Mouse (Mus musculus) limb, embryonic 15.5 days (tissue): ENCODE data around the gene Extl2. TPM values are rescaled to one million over a fixed set of nuclear protein-coding genes. Genes with fewer than 3 reads are reported as not detected.

ENCODE experiments used
- ATAC-seq: fragments of 200-750 bp; cut with Nextera tagmentation; 2 replicates; pipeline ENCODE4 v1.8.0; 2017; ENCODE audit warnings: low read depth, moderate TSS enrichment; ENCODE audit not compliant: insufficient number of reproducible peaks, low FRiP score, low TSS enrichment
- H3K27ac ChIP-seq: fragments of 300-500 bp; sonication (generic); 2 replicates; pipeline ENCODE4 v1.5.1; 2015; ENCODE audit warnings: moderate library complexity, mild to moderate bottlenecking, inconsistent platforms
- H3K27me3 ChIP-seq: fragments of 300-500 bp; sonication (generic); 2 replicates; pipeline ENCODE4 v1.6.1; 2015; ENCODE audit warnings: inconsistent platforms
- H3K36me3 ChIP-seq: fragments of 300-500 bp; sonication (generic); 2 replicates; pipeline ENCODE4 v1.6.1; 2015; ENCODE audit warnings: inconsistent platforms
- H3K4me1 ChIP-seq: fragments of 300-500 bp; sonication (generic); 2 replicates; pipeline ENCODE4 v1.6.1; 2015; ENCODE audit warnings: inconsistent platforms
- H3K4me2 ChIP-seq: fragments of 300-500 bp; sonication (generic); 2 replicates; pipeline ENCODE4 v1.6.1; 2015; ENCODE audit warnings: mild to moderate bottlenecking, inconsistent platforms
- H3K4me3 ChIP-seq: fragments of 300-500 bp; sonication (generic); 2 replicates; pipeline ENCODE4 v1.5.1; 2015; ENCODE audit warnings: mild to moderate bottlenecking, inconsistent platforms
- H3K9ac ChIP-seq: fragments of 300-500 bp; sonication (generic); 2 replicates; pipeline ENCODE4 v1.6.1; 2015; ENCODE audit warnings: inconsistent platforms
- H3K9me3 ChIP-seq: fragments of 300-500 bp; sonication (generic); 2 replicates; pipeline ENCODE4 v1.6.1; 2016; ENCODE audit warnings: inconsistent platforms
- WGBS: fragments of 180-500 bp; shearing (Covaris S2); methylation state at CpG from one replicate; pipeline ENCODE4 v1.1.7; 2015; 5-methylcytosine and 5-hydroxymethylcytosine counted together
- polyA plus RNA-seq: library from polyadenylated mRNA; unstranded; fragments of >200 nt; fragmentation: Nextera tagmentation; extraction: Ambion mirVana; gene quantifications from 2 replicates; pipeline ENCODE4 v1.2.1, GENCODE M21; 2015

Gene Extl2
- 17.8 and 22.5 TPM in 2 replicates for polyA plus RNA-seq

DNA sequence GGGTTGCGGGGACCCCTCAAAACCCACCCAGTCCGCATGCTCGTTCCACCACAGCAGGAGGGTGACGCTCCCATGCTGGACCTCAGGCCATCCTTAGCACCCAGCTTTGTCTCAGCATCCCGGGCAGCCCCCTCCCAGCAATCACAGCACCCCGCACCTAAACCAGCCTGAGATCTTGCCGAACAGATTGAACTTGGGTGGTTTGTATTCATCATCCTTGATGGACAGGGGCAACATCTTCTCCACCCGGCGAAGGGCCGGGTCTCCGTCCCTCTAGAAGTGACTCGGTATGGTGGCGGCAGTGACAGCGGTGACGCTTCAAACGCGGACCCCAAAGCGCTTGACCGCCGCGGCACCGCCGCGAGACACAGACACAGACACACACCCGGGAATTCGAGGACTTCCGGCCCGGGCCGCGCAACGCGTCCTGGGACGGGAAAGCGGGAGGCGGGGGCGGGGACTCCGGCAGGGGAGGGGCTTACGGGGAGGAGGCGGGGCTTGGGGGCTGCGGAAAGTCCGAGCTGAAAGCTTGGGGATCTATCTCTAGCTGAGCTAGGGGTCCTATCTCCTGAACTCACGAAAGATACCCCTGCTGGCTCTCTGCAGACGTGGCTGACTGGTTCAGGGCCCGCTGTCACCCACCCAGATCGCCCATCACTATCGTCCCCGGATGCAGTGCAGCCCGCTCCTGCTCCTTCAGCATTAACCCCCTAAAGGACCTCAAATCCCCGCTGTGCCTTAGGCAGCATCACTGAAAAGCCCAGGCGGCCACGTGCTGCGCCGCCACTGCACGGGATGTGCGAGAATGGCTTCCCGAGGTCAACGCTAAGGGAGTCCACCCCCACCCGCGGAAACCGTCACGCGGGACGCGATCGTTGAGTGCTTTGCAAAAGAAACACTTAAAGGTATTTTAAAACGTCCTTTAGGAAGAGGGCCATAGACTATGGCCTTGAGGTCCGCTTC, at the start of gene Extl2, which contains the start of gene Slc30a7:
TSS of gene Extl2 (plus strand) at position 485 of the 963 bp plus-strand sequence.
TSS of gene Slc30a7 (minus strand) at position 429 of the 963 bp plus-strand sequence.
- under 1% methylated on average over 67 of the region's 67 CpGs for WGBS
- Histone ChIP-seq H3K27ac (peak within 1 kb of the TSS; percentile 82), H3K4me1 (peaks cover 17% of the 10 kb centered on the region), H3K36me3 (peaks cover 5% of the 10 kb centered on the region; the same call in 1 of the 2 replicates), H3K27me3 (no peaks in the 10 kb centered on the region), H3K4me3 (peak within 1 kb of the TSS; percentile 88), H3K9me3 (no peaks in the 10 kb centered on the region), H3K4me2 (peak within 1 kb of the TSS; percentile 72), H3K9ac (peak within 1 kb of the TSS; percentile 89)
- ATAC-seq, result peak; percentile 87

DNA sequence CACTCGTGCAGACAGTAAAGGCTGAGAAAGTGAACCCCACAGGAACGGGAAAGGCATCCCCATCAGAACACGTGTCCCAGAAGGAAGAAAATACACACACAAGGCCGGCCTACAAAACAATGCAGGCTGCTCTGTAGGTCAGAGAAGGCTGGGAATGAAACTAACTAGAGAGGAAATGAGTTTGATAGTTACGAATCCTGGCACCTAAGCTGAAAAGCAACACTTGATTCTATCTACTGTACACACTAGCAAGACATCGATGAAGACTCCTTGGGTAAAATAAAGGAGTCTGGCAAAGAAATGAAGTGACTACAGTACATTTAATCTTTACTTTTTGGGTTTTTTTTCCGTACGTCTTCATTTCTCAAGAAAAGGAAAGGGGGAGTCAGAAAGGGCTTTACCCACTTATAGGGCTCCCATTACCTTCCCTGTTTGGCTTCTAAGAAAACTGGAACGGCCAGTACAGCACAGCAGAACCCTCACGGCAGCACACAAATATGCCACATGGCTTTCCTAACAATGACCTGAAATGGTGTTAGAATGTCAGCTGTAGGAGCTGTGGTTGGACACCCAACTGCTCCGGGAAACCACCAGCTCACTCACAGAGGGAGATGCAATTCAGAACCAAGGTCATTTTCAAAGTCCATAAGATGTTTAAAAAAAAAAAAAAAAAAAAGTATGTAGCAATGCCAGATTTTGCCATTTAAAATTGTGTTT, 45.8 kb upstream of the Extl2 start:
- peak overlapping the region; percentile 76 for H3K27ac ChIP-seq
- H3K4me2 ChIP-seq, result no peak overlapping the region
- H3K36me3 ChIP-seq, result peaks cover 11% of the 10 kb centered on the region
- no peak overlapping the region for H3K4me3 ChIP-seq
- no peak overlapping the region for H3K9ac ChIP-seq
- H3K4me1 ChIP-seq, result peaks cover 6% of the 10 kb centered on the region; the same call in 1 of the 2 replicates
- no peaks in the 10 kb centered on the region for H3K9me3 ChIP-seq
- peak; percentile 37; the same call in 1 of the 2 replicates for ATAC-seq
- no peaks in the 10 kb centered on the region for H3K27me3 ChIP-seq
- 58% methylated on average over 11 of the region's 11 CpGs for WGBS

DNA sequence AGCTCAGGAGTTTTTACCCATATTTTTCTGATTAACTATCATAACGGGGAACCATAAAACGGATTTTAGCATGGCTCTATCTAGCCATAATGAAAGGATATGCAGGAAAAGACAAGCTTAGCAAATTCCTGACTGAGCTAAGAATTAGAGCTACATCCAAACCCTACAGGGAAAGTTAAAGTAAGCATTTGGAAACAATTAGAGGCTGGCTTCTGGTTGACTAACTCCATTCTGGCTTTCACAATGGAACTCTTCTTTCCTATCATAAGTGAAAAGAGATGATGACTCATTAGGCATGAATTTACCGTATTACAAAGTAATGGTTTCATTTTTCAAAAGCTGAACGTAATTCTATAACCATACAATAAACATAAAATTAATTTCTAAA, 45.2 kb upstream of the Extl2 start:
- 31% methylated on average over 4 of the region's 4 CpGs for WGBS
- H3K27me3 ChIP-seq, result no peaks in the 10 kb centered on the region
- no peaks in the 10 kb centered on the region for H3K9me3 ChIP-seq
- peaks cover 6% of the 10 kb centered on the region; the same call in 1 of the 2 replicates for H3K4me1 ChIP-seq
- H3K36me3 ChIP-seq, result peaks cover 10% of the 10 kb centered on the region
- H3K4me2 ChIP-seq, result no peak overlapping the region
- H3K27ac ChIP-seq, result peak overlapping the region; percentile 76
- peak; percentile 78; the same call in 1 of the 2 replicates for ATAC-seq
- H3K9ac ChIP-seq, result no peak overlapping the region
- H3K4me3 ChIP-seq, result no peak overlapping the region

DNA sequence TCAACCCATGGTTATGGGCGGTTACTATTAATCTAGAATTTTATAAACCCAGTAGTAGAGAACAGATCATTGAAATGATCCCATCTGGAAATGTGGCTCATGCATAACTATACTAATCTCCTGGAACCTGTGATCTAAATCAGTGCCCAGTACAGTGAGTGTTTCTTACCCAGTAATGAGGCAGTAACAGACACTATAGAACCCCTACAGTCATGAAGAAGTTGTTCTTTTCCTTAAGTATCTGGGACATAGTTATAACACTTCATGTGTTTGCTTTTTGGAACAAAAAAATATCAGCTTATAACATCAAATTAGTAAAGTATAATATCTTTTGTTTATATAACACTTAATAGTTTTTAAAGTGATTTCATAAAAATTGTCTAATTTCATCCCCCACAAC, 43.7 kb upstream of the Extl2 start:
- H3K27me3 ChIP-seq, result no peaks in the 10 kb centered on the region
- peaks cover 6% of the 10 kb centered on the region; the same call in 1 of the 2 replicates for H3K4me1 ChIP-seq
- H3K27ac ChIP-seq, result no peak overlapping the region
- no peaks in the 10 kb centered on the region for H3K9me3 ChIP-seq
- no peak overlapping the region for H3K4me2 ChIP-seq
- H3K36me3 ChIP-seq, result peaks cover under 1% of the 10 kb centered on the region
- ATAC-seq, result no peak
- no peak overlapping the region for H3K9ac ChIP-seq
- no peak overlapping the region for H3K4me3 ChIP-seq
- whole genome bisulfite sequencing, result 83% methylated on average over 1 of the region's 1 CpGs

DNA sequence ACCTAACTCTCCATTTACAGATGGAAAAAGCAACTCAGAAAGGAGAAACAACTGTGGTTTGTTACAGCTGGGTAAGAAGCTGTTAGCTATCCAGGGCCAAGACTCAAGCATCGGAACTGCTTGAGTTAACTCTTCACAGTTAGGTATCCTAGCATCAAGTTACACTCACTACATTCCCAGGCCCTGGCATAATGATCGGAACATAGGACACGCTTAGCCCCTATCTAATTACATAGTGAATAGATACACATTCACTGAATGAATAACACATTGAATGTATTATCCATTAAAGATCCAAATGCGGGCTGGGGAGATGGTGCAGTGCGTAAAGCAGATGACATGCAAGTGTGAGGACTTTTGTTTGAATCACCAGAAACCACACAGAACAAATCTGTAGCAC, 43.2 kb upstream of the Extl2 start:
- H3K27ac ChIP-seq, result no peak overlapping the region
- no peaks in the 10 kb centered on the region for H3K9me3 ChIP-seq
- H3K36me3 ChIP-seq, result no peaks in the 10 kb centered on the region
- ATAC-seq, result no peak
- 61% methylated on average over 5 of the region's 5 CpGs for WGBS
- peaks cover 6% of the 10 kb centered on the region; the same call in 1 of the 2 replicates for H3K4me1 ChIP-seq
- no peak overlapping the region for H3K4me2 ChIP-seq
- H3K27me3 ChIP-seq, result no peaks in the 10 kb centered on the region
- H3K4me3 ChIP-seq, result no peak overlapping the region
- H3K9ac ChIP-seq, result no peak overlapping the region

DNA sequence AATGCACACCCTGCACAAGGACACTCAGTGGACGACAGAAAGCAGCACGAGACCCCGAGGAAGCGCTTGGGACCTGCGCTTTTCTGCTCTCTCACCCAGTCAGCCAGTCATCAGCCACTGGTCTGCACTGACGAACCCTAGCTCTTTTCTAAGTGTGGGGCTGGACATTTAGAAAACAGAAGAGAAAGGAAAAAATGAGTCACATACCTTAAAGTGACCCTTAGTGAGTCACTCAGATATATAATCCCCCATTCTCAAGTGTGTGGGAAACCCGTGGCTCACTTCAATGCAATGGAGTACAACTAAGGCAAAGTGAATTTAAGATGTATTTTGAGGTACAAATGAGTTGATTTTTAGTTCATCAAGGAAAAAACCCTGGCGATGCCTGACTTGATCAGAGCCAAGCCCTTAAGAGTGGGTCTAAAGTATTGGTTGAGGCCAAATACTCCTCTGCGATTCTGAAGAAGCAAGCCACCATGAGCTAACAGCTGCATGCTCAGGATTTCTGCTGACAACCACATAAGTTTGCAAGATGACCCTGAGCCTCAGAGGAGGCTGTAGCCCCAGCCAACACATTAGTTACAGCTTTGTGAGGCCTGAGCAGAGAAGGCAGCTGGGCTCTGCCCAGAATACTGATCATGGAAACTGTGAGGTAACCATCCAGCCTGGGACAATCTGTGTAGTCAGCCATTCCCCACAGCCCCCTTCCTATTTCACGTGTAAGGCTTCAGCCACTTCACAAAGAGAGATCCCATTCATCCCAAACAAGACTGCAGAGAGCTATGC, 38.3 kb upstream of the Extl2 start:
- H3K36me3 ChIP-seq, result peaks cover 27% of the 10 kb centered on the region
- H3K27ac ChIP-seq, result peak overlapping the region; percentile 47

DNA sequence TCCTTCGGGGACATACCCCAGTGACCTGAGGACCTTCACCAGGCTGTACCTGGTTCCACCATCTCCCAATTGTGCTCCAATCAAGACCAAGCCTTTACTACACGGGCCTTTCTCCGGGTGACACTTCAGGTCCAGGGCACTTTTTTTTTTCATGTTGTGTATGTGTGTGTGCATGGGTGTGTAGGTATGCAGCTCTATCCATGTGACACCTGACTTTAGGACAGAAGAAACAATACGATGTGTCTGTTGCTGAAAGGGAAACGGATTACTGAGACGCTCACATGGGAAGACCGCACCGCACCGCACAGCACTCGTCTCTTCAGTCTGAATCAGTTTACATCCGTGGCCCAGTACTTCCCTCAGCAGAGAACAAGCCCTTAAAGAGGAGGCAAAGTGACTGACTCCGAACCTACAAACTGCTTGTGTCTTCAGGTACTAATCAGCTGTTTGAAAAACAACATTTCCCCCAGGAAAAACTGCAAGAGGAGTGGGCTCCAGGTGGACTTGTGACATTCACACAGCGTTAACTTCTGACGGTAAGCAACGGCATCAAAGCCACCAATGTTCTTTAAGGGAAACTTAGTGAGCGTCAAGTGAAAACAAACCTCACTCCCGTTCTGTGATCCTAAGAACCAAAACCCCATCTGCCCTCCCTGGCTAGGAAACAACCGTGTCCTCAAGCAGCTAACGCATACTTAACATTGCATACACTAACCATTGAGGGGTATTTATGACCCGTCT, 36.0 kb upstream of the Extl2 start:
- H3K4me3 ChIP-seq, result no peak overlapping the region
- no peak overlapping the region for H3K4me2 ChIP-seq
- H3K36me3 ChIP-seq, result peaks cover 40% of the 10 kb centered on the region
- H3K4me1 ChIP-seq, result no peaks in the 10 kb centered on the region
- no peak for ATAC-seq
- no peaks in the 10 kb centered on the region for H3K9me3 ChIP-seq
- 91% methylated on average over 20 of the region's 20 CpGs for WGBS
- H3K9ac ChIP-seq, result no peak overlapping the region
- H3K27me3 ChIP-seq, result no peaks in the 10 kb centered on the region
- H3K27ac ChIP-seq, result no peak overlapping the region

More for the DNA sequence above, 38.3 kb upstream of the Extl2 start:
- ATAC-seq, result peak; percentile 86
- WGBS, result 78% methylated on average over 10 of the region's 10 CpGs
- Histone ChIP-seq H3K4me1 (no peaks in the 10 kb centered on the region), H3K9me3 (no peaks in the 10 kb centered on the region), H3K9ac (no peak overlapping the region), H3K4me3 (no peak overlapping the region), H3K4me2 (no peak overlapping the region), H3K27me3 (no peaks in the 10 kb centered on the region)

DNA sequence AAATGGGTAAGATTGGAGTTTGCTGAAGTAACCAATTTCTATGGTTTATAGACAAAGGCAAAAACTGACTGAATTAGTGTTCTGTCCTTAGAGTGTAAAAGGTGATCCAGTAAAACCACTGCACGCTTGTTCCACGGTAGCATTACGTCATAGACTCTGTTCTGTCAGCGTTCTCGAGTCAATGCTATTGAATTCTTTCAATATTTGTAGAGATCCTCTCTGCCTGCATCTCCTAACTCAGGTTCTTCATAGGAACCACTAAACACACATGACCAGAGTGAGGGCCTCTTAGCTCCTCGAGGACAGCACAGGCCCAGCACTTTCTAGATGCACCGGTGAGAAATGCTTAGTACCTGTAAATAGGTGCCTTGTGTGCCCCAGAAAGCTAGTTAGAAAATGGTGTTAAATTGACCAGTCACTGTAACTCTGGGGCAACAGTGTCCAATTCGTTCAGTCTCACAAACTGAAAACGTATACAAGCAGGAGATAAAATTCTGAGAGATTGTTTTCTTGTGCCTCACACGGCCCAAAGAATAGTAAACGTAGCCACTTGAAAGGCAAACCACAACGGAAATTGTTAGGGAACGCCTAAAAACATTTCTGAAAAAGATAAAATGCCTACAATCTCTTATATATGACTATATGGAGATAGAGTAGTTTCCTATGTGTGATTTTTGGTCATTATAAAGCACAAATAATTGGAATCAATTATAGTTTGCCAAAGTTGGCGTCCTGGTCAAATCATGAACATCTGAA, 35.2 kb upstream of the Extl2 start:
- ATAC-seq, result no peak
- 86% methylated on average over 14 of the region's 14 CpGs for WGBS
- Histone ChIP-seq H3K9me3 (no peaks in the 10 kb centered on the region), H3K4me1 (no peaks in the 10 kb centered on the region), H3K4me2 (no peak overlapping the region), H3K36me3 (peaks cover 42% of the 10 kb centered on the region), H3K27me3 (no peaks in the 10 kb centered on the region), H3K27ac (no peak overlapping the region), H3K4me3 (no peak overlapping the region), H3K9ac (no peak overlapping the region)

DNA sequence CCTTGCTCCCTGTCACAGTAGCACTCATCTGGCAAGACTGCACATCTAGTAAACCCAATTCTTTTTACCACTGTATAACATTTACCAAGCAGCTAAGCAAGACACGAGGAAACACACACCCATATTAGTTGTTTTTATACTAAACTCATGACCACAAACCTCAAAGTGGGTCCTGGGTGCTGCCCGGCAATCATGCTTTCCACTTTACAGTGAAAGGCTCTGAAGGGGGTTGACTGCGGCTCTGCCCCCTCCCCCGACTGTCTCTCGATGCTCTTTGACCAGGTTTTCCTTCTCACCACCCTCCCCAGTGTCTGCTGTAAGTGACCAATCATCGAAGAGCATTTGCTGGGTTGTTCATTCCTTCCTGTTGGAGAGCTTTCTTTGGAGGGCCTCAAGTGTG, 33.0 kb upstream of the Extl2 start:
- no peaks in the 10 kb centered on the region for H3K4me1 ChIP-seq
- no peaks in the 10 kb centered on the region for H3K9me3 ChIP-seq
- H3K27me3 ChIP-seq, result no peaks in the 10 kb centered on the region
- no peak overlapping the region for H3K27ac ChIP-seq
- no peak for ATAC-seq
- H3K4me2 ChIP-seq, result no peak overlapping the region
- WGBS, result 94% methylated on average over 6 of the region's 6 CpGs
- H3K9ac ChIP-seq, result no peak overlapping the region
- peaks cover 49% of the 10 kb centered on the region for H3K36me3 ChIP-seq
- H3K4me3 ChIP-seq, result no peak overlapping the region

DNA sequence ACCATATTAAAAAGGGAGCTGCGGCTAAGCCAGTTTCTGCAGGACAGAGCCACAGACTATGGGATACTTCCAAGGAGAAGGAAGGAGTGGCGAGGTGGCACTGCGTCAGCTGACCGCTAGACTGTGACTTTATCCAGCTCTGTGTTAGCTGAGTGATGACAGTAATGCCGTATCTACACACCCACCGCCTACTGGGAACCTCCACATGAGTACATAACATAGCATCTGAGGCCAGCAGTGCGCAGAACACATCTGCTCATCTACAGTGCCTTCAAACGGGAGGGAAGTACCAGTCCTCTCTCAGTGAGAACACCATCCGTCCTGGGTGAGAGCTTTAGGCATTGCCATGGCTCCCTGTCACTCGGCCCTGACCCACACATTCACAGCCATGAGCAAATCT, 32.3 kb upstream of the Extl2 start:
- no peaks in the 10 kb centered on the region for H3K27me3 ChIP-seq
- ATAC-seq, result no peak
- H3K27ac ChIP-seq, result no peak overlapping the region
- no peak overlapping the region for H3K9ac ChIP-seq
- no peaks in the 10 kb centered on the region for H3K4me1 ChIP-seq
- no peak overlapping the region for H3K4me2 ChIP-seq
- peaks cover 52% of the 10 kb centered on the region for H3K36me3 ChIP-seq
- WGBS, result 94% methylated on average over 10 of the region's 10 CpGs
- no peak overlapping the region for H3K4me3 ChIP-seq
- no peaks in the 10 kb centered on the region for H3K9me3 ChIP-seq
